Mouse (Mus musculus) left cerebral cortex, adult 18-20 months (tissue): ENCODE measurements around the gene Mfsd11. TPM values are rescaled to one million over a fixed set of nuclear protein-coding genes. Genes with fewer than 3 reads are reported as not detected.

Source experiments
- total RNA-seq, 2 experiments: library from RNA; stranded (reverse); gene quantifications; 2 replicates each; pipeline ENCODE4 v1.2.3; 2021

Gene Mfsd11
- total RNA-seq, 2 experiments from 2014 or later, result 40.3 to 44.9 TPM

Other genes starting within 250 kb of the Mfsd11 start
- 1 to 10 TPM; 1.6 to 1.9 TPM for gene Rhbdf2, start 225.4 kb upstream of the Mfsd11 start, total RNA-seq
- 1 to 10 TPM; 3.7 to 7.9 TPM for gene Prcd, start 198.9 kb upstream of the Mfsd11 start, total RNA-seq
- gene Cygb, start 198.1 kb upstream of the Mfsd11 start, total RNA-seq, result 10 to 100 TPM; 48.6 to 55.9 TPM
- gene St6galnac1, start 76.9 kb upstream of the Mfsd11 start, total RNA-seq, result not detected
- gene Mxra7, start 24.4 kb upstream of the Mfsd11 start, total RNA-seq, result 10 to 100 TPM; 17.5 to 20.2 TPM
- 10 to 100 TPM; 23.8 to 25.8 TPM for gene Mettl23, start 9.2 kb upstream of the Mfsd11 start, total RNA-seq
- gene Jmjd6, start 9.0 kb upstream of the Mfsd11 start, total RNA-seq, result 10 to 100 TPM; 28.3 to 31.3 TPM
- 100 to 1,000 TPM; 155 to 157 TPM for gene Srsf2, start 654 bp downstream of the Mfsd11 start, total RNA-seq
- 10 to 100 TPM; 82.9 to 85.7 TPM for gene Mgat5b, start 66.4 kb downstream of the Mfsd11 start, total RNA-seq